Mouse (Mus musculus) kidney, adult 2 months (tissue): ENCODE data around the gene B3glct.

Experiments
- CTCF ChIP-seq: fragments of 200-500 bp; conservative IDR thresholded peaks from 2 replicates; pipeline ENCODE4 v1.5.1; 2011; ENCODE audit warnings: low read depth, mild to moderate bottlenecking, control low read depth, low read length, moderate library complexity, mixed read lengths; ENCODE audit not compliant: insufficient read depth, insufficient read length
- POLR2A ChIP-seq: fragments of 200-500 bp; IDR thresholded peaks from one replicate; pipeline ENCODE4 v1.6.1; 2011; ENCODE audit warnings: low read depth, low read length, control low read depth

DNA sequence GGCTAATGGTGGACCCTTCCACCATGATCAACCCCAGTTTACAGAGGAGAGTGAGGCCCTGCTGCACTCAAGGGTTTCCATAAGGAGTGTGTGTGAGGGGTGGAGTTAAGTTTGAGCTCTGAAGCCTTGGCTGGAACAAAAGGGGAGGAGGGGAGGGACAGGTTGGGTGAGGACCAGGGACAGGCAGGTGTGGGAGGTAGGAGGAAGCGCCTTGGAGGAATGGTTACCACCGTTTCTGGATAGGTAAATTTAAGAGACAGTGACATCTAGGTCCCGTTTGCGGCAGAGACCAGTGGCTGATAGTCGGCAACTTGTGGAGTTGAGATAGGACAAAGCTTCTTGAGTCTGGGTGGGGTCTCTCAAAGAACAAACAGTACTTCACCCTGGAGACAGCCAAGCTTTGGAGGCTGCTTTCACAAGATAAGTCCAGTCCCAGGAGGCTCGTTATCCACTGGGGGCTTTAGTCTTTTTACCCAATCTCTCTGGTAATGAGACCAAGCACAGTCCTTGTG is 29.1 kb upstream of the B3glct start:
- TF ChIP-seq CTCF = no peak
- no peak for TF ChIP-seq POLR2A
